Mouse (Mus musculus): ENCODE data around the gene Dclre1b. TPM values are rescaled to one million over a fixed set of nuclear protein-coding genes. Genes with fewer than 3 reads are reported as not detected.
"Not testable (repeated sequence)": the region's sequence is repeated elsewhere in the genome, so short reads cannot be mapped to it uniquely, and the experiment has no call there.

Dclre1b gene
- polyA plus RNA-seq, 1 experiment from 2014 or later: 20.6 TPM

DNA sequence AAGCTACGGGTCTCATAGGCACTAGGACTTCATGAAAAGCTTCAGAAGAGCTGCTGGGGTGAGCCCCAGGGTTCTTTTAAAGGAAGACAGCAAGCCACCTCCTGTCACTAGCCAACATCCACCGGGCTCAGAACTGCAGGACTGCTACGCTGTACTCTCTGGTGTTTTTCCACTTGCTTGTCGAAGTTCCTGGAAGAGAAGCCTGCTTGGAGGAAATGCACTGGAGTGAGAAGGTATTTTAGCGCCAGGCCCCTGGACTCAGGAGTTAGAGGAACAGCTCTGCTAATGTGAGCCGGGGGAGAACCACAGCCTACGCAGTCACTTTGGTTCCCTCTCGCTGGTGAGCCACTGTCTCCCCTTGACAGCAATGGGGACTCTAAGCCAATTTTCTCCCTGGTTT, 6.4 kb downstream of the Dclre1b start:
- Histone ChIP-seq H3K4me1 (peaks cover 7% of the 10 kb centered on the region), H3K9me3 (replicated peaks) (no peaks in the 10 kb centered on the region), H3K4me3 (replicated peaks) (no peak overlapping the region), H3K27ac (replicated peaks) (no peak overlapping the region), H3K4me2 (no peak overlapping the region), H3K27me3 (replicated peaks) (no peaks in the 10 kb centered on the region), H3K36me3 (peaks cover 34% of the 10 kb centered on the region), H3K9ac (replicated peaks) (no peak overlapping the region)
- no peak for ATAC-seq (ENCODE audit: low FRiP score)
- 94% methylated on average over 8 of the region's 8 CpGs for WGBS

DNA sequence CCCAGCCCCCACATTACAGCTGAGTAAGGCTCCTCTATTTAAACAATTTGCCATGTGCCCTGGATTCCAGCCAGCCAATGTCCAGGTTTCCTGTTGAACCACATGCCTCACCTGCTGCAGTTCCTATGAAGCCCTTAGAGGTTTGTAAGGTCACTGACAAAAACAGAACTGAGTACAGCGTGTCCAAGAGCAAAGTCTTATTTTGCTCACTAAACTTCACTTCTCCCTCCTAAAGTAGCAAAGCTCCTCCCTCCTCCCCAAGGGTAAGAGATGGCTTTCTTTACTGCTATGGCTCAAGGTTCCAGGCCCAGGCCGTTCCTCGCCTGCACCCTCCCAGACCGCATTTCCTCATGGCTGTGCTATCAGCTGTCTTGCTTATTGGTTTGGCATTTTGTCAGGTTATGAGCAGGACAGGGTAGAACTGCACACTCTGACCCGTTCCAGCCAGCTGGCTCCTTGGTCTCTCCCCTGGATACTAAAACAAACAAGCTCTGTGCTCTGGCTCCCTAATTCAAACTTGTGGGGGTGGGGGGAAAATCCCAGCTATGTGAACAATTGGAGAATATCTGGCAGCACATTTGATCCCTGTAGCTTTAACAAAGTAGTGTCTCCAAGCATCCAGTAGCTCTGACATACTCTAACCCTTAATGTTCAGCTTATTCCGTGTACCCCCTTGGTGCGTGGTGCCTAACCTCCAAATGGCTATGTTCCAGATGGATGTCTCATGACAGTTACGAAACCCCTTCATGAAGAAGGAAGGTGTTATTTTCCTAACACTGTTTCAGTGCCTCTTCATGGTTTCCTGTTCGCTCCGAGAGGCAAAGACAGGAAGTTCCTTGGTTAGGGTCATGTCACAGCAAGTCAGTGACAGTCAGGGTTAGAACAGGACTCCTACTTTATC, 7.4 kb downstream of the Dclre1b start:
- Histone ChIP-seq H3K4me2 (no peak overlapping the region), H3K27me3 (replicated peaks) (0 out of 2 replicates have a peak, but pooled peaks cover 2% of the 10 kb centered on the region), H3K27ac (replicated peaks) (peak overlapping the region; percentile 33; the same call in 1 of the 2 replicates), H3K4me3 (replicated peaks) (no peak overlapping the region), H3K9me3 (replicated peaks) (no peaks in the 10 kb centered on the region), H3K36me3 (peaks cover 34% of the 10 kb centered on the region), H3K9ac (replicated peaks) (no peak overlapping the region), H3K4me1 (peaks cover 5% of the 10 kb centered on the region; the same call in 1 of the 2 replicates)
- 75% methylated on average over 10 of the region's 10 CpGs for WGBS
- ATAC-seq (ENCODE audit: low FRiP score): no peak

DNA sequence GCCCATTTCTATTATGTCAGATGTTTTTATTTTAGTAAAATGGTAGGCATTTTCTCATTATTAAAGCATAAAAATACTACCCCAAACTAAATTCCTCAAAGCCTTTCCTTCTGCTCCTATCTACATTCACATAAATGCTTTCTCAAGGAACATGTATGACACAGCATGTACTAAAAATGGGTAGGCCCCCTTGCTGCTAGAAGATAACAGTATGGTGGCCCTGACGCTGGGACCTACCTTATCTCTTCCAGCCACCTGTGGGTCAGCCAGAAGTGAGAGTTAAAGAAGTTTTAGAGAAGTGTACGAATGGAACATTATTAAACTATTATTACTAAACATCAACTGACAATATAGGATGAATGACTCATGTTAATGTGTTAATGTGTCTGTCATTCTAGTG, 9.7 kb downstream of the Dclre1b start:
- 0 out of 2 replicates have a peak, but pooled peaks cover 5% of the 10 kb centered on the region for H3K27me3 ChIP-seq (replicated peaks)
- H3K27ac ChIP-seq (replicated peaks): no peak overlapping the region
- no peak for ATAC-seq (ENCODE audit: low FRiP score)
- 87% methylated on average over 2 of the region's 2 CpGs for WGBS
- H3K4me2 ChIP-seq: no peak overlapping the region
- H3K9me3 ChIP-seq (replicated peaks): no peaks in the 10 kb centered on the region
- H3K36me3 ChIP-seq: peaks cover 26% of the 10 kb centered on the region
- no peak overlapping the region for H3K9ac ChIP-seq (replicated peaks)
- peaks cover 5% of the 10 kb centered on the region; the same call in 1 of the 2 replicates for H3K4me1 ChIP-seq
- H3K4me3 ChIP-seq (replicated peaks): no peak overlapping the region

DNA sequence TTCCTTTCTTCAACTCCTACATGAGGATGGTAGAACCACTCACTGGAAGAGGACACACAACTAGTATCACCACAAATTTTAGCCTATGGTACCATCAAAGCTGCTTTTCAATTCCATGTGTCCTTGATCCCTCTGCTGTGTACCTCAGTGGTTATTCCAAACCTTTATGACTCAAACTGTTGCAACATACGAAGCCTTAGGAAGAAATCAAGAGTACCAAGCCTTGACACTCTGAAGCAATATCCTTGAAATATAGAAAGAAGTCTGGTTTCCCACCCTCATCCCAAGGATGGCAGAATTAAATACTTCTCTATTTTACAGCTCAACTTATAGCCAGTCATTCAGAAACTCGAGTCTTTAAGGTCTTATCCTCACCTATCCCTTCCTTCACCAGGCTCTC, 12.9 kb downstream of the Dclre1b start:
- no peak overlapping the region for H3K9ac ChIP-seq (replicated peaks)
- no peak for ATAC-seq (ENCODE audit: low FRiP score)
- no peak overlapping the region for H3K4me3 ChIP-seq (replicated peaks)
- H3K4me1 ChIP-seq: peaks cover 4% of the 10 kb centered on the region; the same call in 1 of the 2 replicates
- H3K27me3 ChIP-seq (replicated peaks): 0 out of 2 replicates have a peak, but pooled peaks cover 5% of the 10 kb centered on the region
- H3K9me3 ChIP-seq (replicated peaks): no peaks in the 10 kb centered on the region
- no peaks in the 10 kb centered on the region for H3K36me3 ChIP-seq
- H3K27ac ChIP-seq (replicated peaks): no peak overlapping the region
- no peak overlapping the region for H3K4me2 ChIP-seq
- 64% methylated on average over 2 of the region's 2 CpGs for WGBS

DNA sequence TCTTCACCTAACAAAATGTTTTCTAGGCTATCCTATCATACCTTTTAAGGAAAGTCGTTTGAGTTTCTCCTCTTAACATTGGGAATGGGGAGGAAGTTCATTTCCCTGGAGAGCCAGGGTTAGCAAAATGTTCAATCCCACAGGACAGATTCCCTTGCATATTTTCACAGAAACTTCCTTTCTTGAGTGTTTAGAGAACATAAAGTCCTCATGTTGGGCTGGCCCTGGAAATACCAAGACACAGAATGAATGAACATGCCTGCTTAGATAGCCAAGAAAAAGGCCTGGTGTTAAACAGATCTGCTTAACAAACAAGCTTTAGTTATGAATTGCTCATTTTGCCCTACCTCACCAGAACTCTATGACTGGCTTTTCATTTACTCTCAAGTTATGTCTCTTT, 16.7 kb downstream of the Dclre1b start:
- no peak for ATAC-seq (ENCODE audit: low FRiP score)
- Histone ChIP-seq H3K9me3 (replicated peaks) (no peaks in the 10 kb centered on the region), H3K27ac (replicated peaks) (no peak overlapping the region), H3K4me3 (replicated peaks) (no peak overlapping the region), H3K9ac (replicated peaks) (no peak overlapping the region), H3K4me1 (peaks cover 27% of the 10 kb centered on the region), H3K4me2 (no peak overlapping the region), H3K36me3 (no peaks in the 10 kb centered on the region), H3K27me3 (replicated peaks) (0 out of 2 replicates have a peak, but pooled peaks cover 5% of the 10 kb centered on the region)
- 83% methylated on average over 1 of the region's 1 CpGs for WGBS

DNA sequence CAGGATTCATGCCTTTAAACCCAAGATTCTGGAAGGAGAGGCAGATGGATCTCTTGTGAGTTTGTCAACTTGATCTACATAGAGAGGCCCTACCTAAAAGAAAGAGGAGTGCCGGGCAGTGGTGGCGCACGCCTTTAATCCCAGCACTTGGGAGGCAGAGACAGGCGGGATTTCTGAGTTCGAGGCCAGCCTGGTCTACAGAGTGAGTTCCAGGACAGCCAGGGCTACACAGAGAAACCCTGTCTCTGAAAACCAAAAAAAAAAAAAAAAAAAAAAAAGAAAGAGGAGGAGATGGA, 17.2 kb downstream of the Dclre1b start:
- H3K4me3 ChIP-seq (replicated peaks): peak overlapping the region; percentile 95
- ATAC-seq (ENCODE audit: low FRiP score): not testable (repeated sequence)
- WGBS: 84% methylated on average over 5 of the region's 5 CpGs

DNA sequence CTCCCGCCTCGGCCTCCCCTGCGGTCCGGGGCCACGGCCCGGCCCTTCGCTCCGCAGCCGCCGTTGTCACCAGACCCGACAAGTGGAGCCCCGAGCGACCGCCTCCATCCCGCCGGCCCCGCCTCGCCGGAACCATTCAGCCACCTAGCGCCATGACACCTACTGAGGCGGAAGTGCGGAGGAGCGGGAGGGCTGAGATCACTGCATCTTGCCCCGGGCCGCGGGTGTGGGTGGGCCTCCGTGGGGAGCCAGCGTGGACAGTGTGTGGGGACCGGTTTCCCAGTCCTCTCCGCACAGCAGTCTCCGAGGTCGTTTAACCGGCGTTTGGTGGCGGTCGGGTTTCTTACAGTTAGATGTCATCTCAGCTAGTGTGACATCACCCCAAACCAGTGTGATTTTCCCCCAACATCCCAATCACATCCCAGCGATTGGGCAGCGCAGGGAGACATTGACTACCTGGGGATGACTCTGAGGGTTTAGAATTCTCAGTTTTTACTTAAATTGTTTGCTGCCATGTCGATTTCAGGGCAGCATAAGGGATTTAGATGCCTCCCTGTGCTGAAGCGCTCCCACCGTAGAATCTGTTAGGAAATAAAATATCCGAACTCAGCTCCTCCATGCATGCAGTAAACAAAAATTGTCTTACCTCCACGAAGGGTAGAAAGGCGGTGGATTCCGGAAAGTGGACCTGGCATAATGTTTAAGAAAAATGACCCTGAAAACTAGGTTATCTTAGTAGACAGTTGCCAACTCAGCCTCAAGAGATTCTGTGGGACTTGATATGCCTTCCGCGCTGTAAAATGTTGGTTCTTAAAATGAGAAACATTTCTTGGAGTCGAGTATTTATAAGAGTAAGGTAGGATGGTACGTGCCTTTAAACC, 17.8 kb downstream of the Dclre1b start, which contains the start of gene Hipk1:
Gene Hipk1, minus strand, starts transcription at position 334 of the 881 bp plus-strand sequence.
- ATAC-seq (ENCODE audit: low FRiP score): peak; percentile 97
- H3K4me3 ChIP-seq (replicated peaks): peak within 1 kb of the TSS; percentile 95
- peaks cover 32% of the 10 kb centered on the region for H3K4me1 ChIP-seq
- H3K27ac ChIP-seq (replicated peaks): peak within 1 kb of the TSS; percentile 95
- H3K9me3 ChIP-seq (replicated peaks): no peaks in the 10 kb centered on the region
- peak within 1 kb of the TSS; percentile 96 for H3K9ac ChIP-seq (replicated peaks)
- 8% methylated on average over 49 of the region's 49 CpGs for WGBS
- H3K4me2 ChIP-seq: peak within 1 kb of the TSS; percentile 84
- H3K27me3 ChIP-seq (replicated peaks): no peaks in the 10 kb centered on the region
- no peaks in the 10 kb centered on the region for H3K36me3 ChIP-seq

More for the DNA sequence above, 17.2 kb downstream of the Dclre1b start:
- Histone ChIP-seq H3K27ac (replicated peaks) (peak overlapping the region; percentile 95; the same call in 1 of the 2 replicates), H3K4me1 (peaks cover 31% of the 10 kb centered on the region), H3K4me2 (peak overlapping the region; percentile 84)
- not testable (repeated sequence) for H3K27me3 ChIP-seq (replicated peaks); H3K9ac ChIP-seq (replicated peaks); H3K36me3 ChIP-seq; H3K9me3 ChIP-seq (replicated peaks)

DNA sequence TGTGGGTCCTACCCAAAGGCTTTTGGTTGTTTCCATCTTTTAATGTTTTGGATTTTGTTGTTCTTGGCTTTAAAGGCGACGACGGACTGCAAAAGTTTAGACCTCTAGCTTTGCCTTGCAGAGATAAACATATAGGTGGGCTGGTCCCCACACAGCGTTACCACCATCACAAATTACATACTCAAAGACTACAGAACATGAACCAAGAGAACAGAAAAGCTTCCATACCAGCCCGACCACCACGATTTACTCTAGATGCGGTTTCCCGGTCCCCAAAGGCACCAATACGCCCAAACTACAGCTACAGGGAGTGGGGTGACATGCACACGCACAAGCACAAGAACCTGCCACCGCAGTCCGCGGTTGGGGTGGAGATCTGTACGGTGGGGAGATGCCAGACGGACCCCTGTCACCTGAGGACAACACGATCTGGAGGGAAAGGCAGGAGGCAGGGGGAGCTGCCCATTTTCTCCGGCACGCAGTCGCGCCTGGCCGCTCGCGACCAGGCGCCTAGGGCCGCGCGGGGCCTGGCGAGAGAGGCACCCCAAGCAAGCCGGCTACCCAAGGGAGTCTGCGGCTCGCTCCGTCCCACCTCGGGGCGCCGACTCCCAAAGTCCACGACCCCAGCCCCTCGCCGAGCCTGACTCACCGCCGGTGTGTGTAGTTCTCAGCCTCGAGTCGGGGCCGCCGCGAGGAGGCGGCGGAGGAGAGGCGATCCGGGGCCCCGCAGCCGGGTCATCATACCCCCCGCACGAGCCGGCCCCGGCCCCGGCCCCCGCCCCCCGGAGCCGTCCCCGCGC, 18.7 kb downstream of the Dclre1b start:
- no peaks in the 10 kb centered on the region for H3K27me3 ChIP-seq (replicated peaks)
- peak overlapping the region; percentile 96 for H3K9ac ChIP-seq (replicated peaks)
- peak overlapping the region; percentile 95 for H3K4me3 ChIP-seq (replicated peaks)
- H3K36me3 ChIP-seq: no peaks in the 10 kb centered on the region
- H3K9me3 ChIP-seq (replicated peaks): no peaks in the 10 kb centered on the region
- peak overlapping the region; percentile 84 for H3K4me2 ChIP-seq
- WGBS: under 1% methylated on average over 53 of the region's 61 CpGs
- peaks cover 35% of the 10 kb centered on the region for H3K4me1 ChIP-seq
- peak overlapping the region; percentile 95 for H3K27ac ChIP-seq (replicated peaks)
- peak; percentile 83 for ATAC-seq (ENCODE audit: low FRiP score)

DNA sequence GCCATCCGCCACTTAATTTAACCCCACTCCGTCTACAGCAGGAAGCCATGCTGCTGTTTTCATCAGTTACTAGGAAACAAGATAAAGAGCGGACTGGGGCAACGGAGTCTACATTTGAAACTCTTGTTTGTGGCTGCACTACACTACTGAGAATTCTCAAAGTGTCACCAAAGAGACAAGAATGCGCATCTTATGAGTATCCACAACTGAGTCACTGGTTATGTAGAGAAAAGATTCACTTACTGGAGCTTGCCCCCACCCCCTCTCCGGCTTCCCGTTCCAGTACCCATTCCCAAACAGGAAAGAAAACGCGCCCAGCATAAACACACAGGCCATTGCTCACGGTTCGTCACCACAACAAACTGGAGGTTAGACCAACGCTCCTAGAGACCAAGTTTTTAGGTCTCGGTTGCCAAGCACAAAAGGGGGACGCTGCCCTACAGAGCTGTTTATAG, 19.3 kb downstream of the Dclre1b start:
- peak overlapping the region; percentile 84 for H3K4me2 ChIP-seq

DNA sequence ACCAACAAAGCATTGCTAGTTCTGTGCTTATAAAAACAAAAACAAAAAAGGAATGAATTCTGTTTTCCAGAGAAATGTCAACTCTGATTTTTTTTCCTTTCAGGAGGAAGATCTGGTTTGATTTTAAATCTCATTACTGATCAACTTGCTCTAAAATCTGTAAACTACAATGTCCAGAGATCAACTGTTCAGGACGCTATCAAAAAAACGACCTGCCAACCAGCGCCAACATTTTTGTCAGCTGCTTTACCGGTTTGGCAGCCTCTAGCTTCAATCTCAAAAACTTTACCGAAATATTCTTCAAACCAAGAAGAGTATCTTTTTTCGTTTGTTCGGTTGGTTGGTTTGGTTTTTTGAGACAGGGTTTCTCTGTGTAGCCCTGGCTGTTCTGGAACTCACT, 20.1 kb downstream of the Dclre1b start:
- Histone ChIP-seq H3K27ac (replicated peaks) (no peak overlapping the region), H3K36me3 (no peaks in the 10 kb centered on the region), H3K27me3 (replicated peaks) (no peaks in the 10 kb centered on the region), H3K9me3 (replicated peaks) (no peaks in the 10 kb centered on the region), H3K4me1 (peaks cover 38% of the 10 kb centered on the region), H3K4me3 (replicated peaks) (peak overlapping the region; percentile 95; the same call in 1 of the 2 replicates), H3K9ac (replicated peaks) (0 out of 2 replicates have a peak overlapping the region, but pooled peaks have one; percentile 17), H3K4me2 (peak overlapping the region; percentile 84)
- WGBS: 87% methylated on average over 7 of the region's 7 CpGs
- ATAC-seq (ENCODE audit: low FRiP score): no peak

More for the DNA sequence above, 19.3 kb downstream of the Dclre1b start:
- Histone ChIP-seq H3K36me3 (no peaks in the 10 kb centered on the region), H3K9ac (replicated peaks) (peak overlapping the region; percentile 96), H3K27me3 (replicated peaks) (no peaks in the 10 kb centered on the region), H3K4me1 (peaks cover 38% of the 10 kb centered on the region), H3K27ac (replicated peaks) (peak overlapping the region; percentile 95), H3K9me3 (replicated peaks) (no peaks in the 10 kb centered on the region), H3K4me3 (replicated peaks) (peak overlapping the region; percentile 95)
- 2% methylated on average over 14 of the region's 14 CpGs for WGBS
- no peak for ATAC-seq (ENCODE audit: low FRiP score)

DNA sequence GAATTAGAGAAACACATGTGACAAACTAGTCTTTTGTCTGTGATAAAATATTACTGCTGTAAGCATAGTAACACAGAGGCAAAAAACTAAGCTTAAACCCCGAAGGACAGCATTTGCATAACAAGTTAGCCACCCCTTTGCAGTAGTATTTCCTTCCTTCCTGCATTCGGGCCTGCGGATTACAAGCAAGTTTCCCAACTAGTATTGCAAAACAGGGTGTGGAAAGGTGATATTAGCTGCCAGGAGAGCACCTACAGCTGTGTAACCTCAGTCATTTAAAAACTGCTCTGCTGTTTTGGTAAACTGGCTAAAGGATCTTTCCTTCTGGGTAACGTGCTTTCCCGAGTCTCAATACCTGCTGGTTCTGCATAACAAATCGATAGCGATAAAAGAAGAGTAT, 22.0 kb downstream of the Dclre1b start:
- Histone ChIP-seq H3K36me3 (no peaks in the 10 kb centered on the region), H3K4me3 (replicated peaks) (no peak overlapping the region), H3K4me1 (peaks cover 38% of the 10 kb centered on the region), H3K27me3 (replicated peaks) (no peaks in the 10 kb centered on the region), H3K9ac (replicated peaks) (no peak overlapping the region), H3K9me3 (replicated peaks) (no peaks in the 10 kb centered on the region), H3K4me2 (no peak overlapping the region), H3K27ac (replicated peaks) (no peak overlapping the region)
- 56% methylated on average over 7 of the region's 7 CpGs for WGBS
- no peak for ATAC-seq (ENCODE audit: low FRiP score)
